Mouse (Mus musculus): ENCODE results near the gene Pbx3. TPM values are rescaled to one million over a fixed set of nuclear protein-coding genes. Genes with fewer than 3 reads are reported as not detected.

The Pbx3 gene
- 7.7 and 12.2 TPM in 2 replicates for polyA plus RNA-seq (2012; rRNA removed)

GRCm38 (mm10) chr2:34372305-34373301 lies at the start of gene Pbx3:
Pbx3 (minus strand) TSS chr2:34373142.
- TF ChIP-seq CTCF (IDR thresholded peaks at IDR 0.05; ENCODE audit: extremely low read depth, insufficient read depth, low read length) = no peak
- no peak for TF ChIP-seq POLR2A (IDR thresholded peaks at IDR 0.05; ENCODE audit: extremely low read depth, insufficient read depth, low read length)
- Histone ChIP-seq H3K4me1 (ENCODE audit: control insufficient read depth, insufficient read depth, low read length) (no peaks in the 10 kb centered on the region), H3K27ac (ENCODE audit: insufficient read depth, low read length) (peak within 1 kb of the TSS; percentile 54; the same call in 1 of the 2 replicates), H3K4me3 (ENCODE audit: insufficient read depth, low read length) (peak within 1 kb of the TSS; percentile 48)

GRCm38 (mm10) chr2:34420256-34420655 lies 47.3 kb upstream of the Pbx3 start:
- H3K4me1 ChIP-seq (ENCODE audit: control insufficient read depth, insufficient read depth, low read length) = peaks cover 3% of the 10 kb centered on the region; the same call in 1 of the 2 replicates
- no peak for TF ChIP-seq POLR2A (IDR thresholded peaks at IDR 0.05; ENCODE audit: extremely low read depth, insufficient read depth, low read length)
- no peak for TF ChIP-seq CTCF (IDR thresholded peaks at IDR 0.05; ENCODE audit: extremely low read depth, insufficient read depth, low read length)
- H3K27ac ChIP-seq (ENCODE audit: insufficient read depth, low read length) = no peak overlapping the region
- H3K4me3 ChIP-seq (ENCODE audit: insufficient read depth, low read length) = no peak overlapping the region

GRCm38 (mm10) chr2:34409741-34410340 lies 36.9 kb upstream of the Pbx3 start:
- Histone ChIP-seq H3K4me1 (ENCODE audit: control insufficient read depth, insufficient read depth, low read length) (peaks cover 11% of the 10 kb centered on the region), H3K27ac (ENCODE audit: insufficient read depth, low read length) (no peak overlapping the region), H3K4me3 (ENCODE audit: insufficient read depth, low read length) (no peak overlapping the region)
- TF ChIP-seq CTCF (IDR thresholded peaks at IDR 0.05; ENCODE audit: extremely low read depth, insufficient read depth, low read length) = no peak
- TF ChIP-seq POLR2A (IDR thresholded peaks at IDR 0.05; ENCODE audit: extremely low read depth, insufficient read depth, low read length) = no peak

GRCm38 (mm10) chr2:34408341-34408740 lies 35.4 kb upstream of the Pbx3 start:
- peak overlapping the region; percentile 75; the same call in 1 of the 2 replicates for H3K4me3 ChIP-seq (ENCODE audit: insufficient read depth, low read length)
- no peak for TF ChIP-seq CTCF (IDR thresholded peaks at IDR 0.05; ENCODE audit: extremely low read depth, insufficient read depth, low read length)
- no peak overlapping the region for H3K27ac ChIP-seq (ENCODE audit: insufficient read depth, low read length)
- peaks cover 11% of the 10 kb centered on the region for H3K4me1 ChIP-seq (ENCODE audit: control insufficient read depth, insufficient read depth, low read length)

GRCm38 (mm10) chr2:34407596-34407995 lies 34.7 kb upstream of the Pbx3 start:
- H3K4me3 ChIP-seq (ENCODE audit: insufficient read depth, low read length) = peak overlapping the region; percentile 75
- peaks cover 11% of the 10 kb centered on the region for H3K4me1 ChIP-seq (ENCODE audit: control insufficient read depth, insufficient read depth, low read length)
- TF ChIP-seq POLR2A (IDR thresholded peaks at IDR 0.05; ENCODE audit: extremely low read depth, insufficient read depth, low read length) (no peak), CTCF (IDR thresholded peaks at IDR 0.05; ENCODE audit: extremely low read depth, insufficient read depth, low read length) (no peak)
- no peak overlapping the region for H3K27ac ChIP-seq (ENCODE audit: insufficient read depth, low read length)

- TF ChIP-seq CTCF (IDR thresholded peaks at IDR 0.05; ENCODE audit: extremely low read depth, insufficient read depth, low read length) (no peak), POLR2A (IDR thresholded peaks at IDR 0.05; ENCODE audit: extremely low read depth, insufficient read depth, low read length) (peak; percentile 50; the same call in 1 of the 2 replicates)
- Histone ChIP-seq H3K4me1 (ENCODE audit: control insufficient read depth, insufficient read depth, low read length) (peaks cover 11% of the 10 kb centered on the region), H3K27ac (ENCODE audit: insufficient read depth, low read length) (no peak within 1 kb of the TSS), H3K4me3 (ENCODE audit: insufficient read depth, low read length) (peak within 1 kb of the TSS; percentile 75)
Measured at GRCm38 (mm10) chr2:34406601-34407464, 33.9 kb upstream of the Pbx3 start, which contains the start of gene Mapkap1. Mapkap1 (plus strand) TSS chr2:34406771.

- Histone ChIP-seq H3K4me3 (ENCODE audit: insufficient read depth, low read length) (no peak overlapping the region), H3K4me1 (ENCODE audit: control insufficient read depth, insufficient read depth, low read length) (no peaks in the 10 kb centered on the region), H3K27ac (ENCODE audit: insufficient read depth, low read length) (no peak overlapping the region)
- TF ChIP-seq POLR2A (IDR thresholded peaks at IDR 0.05; ENCODE audit: extremely low read depth, insufficient read depth, low read length) = no peak
- no peak for TF ChIP-seq CTCF (IDR thresholded peaks at IDR 0.05; ENCODE audit: extremely low read depth, insufficient read depth, low read length)
Measured at GRCm38 (mm10) chr2:34399535-34399934, 26.6 kb upstream of the Pbx3 start.

GRCm38 (mm10) chr2:34378930-34379329 lies 6.0 kb upstream of the Pbx3 start:
- no peak overlapping the region for H3K27ac ChIP-seq (ENCODE audit: insufficient read depth, low read length)
- no peak overlapping the region for H3K4me3 ChIP-seq (ENCODE audit: insufficient read depth, low read length)
- H3K4me1 ChIP-seq (ENCODE audit: control insufficient read depth, insufficient read depth, low read length) = no peaks in the 10 kb centered on the region
- TF ChIP-seq CTCF (IDR thresholded peaks at IDR 0.05; ENCODE audit: extremely low read depth, insufficient read depth, low read length) (no peak), POLR2A (IDR thresholded peaks at IDR 0.05; ENCODE audit: extremely low read depth, insufficient read depth, low read length) (no peak)

GRCm38 (mm10) chr2:34374349-34374748 lies 1.4 kb upstream of the Pbx3 start:
- Histone ChIP-seq H3K4me1 (ENCODE audit: control insufficient read depth, insufficient read depth, low read length) (no peaks in the 10 kb centered on the region), H3K27ac (ENCODE audit: insufficient read depth, low read length) (no peak overlapping the region), H3K4me3 (ENCODE audit: insufficient read depth, low read length) (no peak overlapping the region)
- TF ChIP-seq POLR2A (IDR thresholded peaks at IDR 0.05; ENCODE audit: extremely low read depth, insufficient read depth, low read length) = no peak
- no peak for TF ChIP-seq CTCF (IDR thresholded peaks at IDR 0.05; ENCODE audit: extremely low read depth, insufficient read depth, low read length)
